Comparison of ENCODE assay signal across 24 mouse cellular contexts in genomic region chr4:137991240-137991639, GRCm38 (mm10).
"Had no signal": no experiment of that assay in that cellular context is flagged by ENCODE, and none has a peak within 500 bp of the region (broad histone marks: within the 10 kb centered on the region; RNA-seq: fewer than 3 reads in every experiment).

No protein-coding gene starts in this region.

- DNase-seq: gastrocnemius, postnatal 10 days; gastrocnemius, postnatal 36 days; heart, adult 2 months; heart, postnatal 14 days; heart, postnatal 36 days; kidney, adult 18-20 months; kidney, adult 8-10 months; kidney, postnatal 14 days; kidney, postnatal 36 days; layer of hippocampus, adult 9-11 months; layer of hippocampus, postnatal 36 days; left cerebral cortex, postnatal 4 days had no signal

- H3K36me3 ChIP-seq: heart, embryonic 15.5 days; hindbrain, embryonic 13.5 days; hindbrain, embryonic 15.5 days had no signal

- H3K4me3 ChIP-seq: heart, adult 2 months; heart, embryonic 13.5 days; heart, embryonic 15.5 days; hindbrain, embryonic 13.5 days; hindbrain, embryonic 15.5 days; limb, embryonic 13.5 days; limb, embryonic 15.5 days; liver, embryonic 12.5 days had no signal

- H3K4me2 ChIP-seq: heart, embryonic 11.5 days; heart, embryonic 13.5 days; heart, embryonic 15.5 days; hindbrain, embryonic 13.5 days; hindbrain, embryonic 15.5 days; limb, embryonic 13.5 days; limb, embryonic 15.5 days; liver, embryonic 12.5 days had no signal

- H3K9ac ChIP-seq: heart, embryonic 13.5 days; heart, embryonic 15.5 days; hindbrain, embryonic 13.5 days; hindbrain, embryonic 15.5 days; limb, embryonic 13.5 days; limb, embryonic 15.5 days; liver, embryonic 12.5 days; liver, embryonic 14.5 days had no signal

- H3K27ac ChIP-seq: heart, adult 2 months; heart, embryonic 13.5 days; heart, embryonic 15.5 days; hindbrain, embryonic 13.5 days; hindbrain, embryonic 15.5 days; hindbrain, postnatal 0 days; kidney, postnatal 0 days; limb, embryonic 13.5 days; limb, embryonic 15.5 days; liver, embryonic 12.5 days; liver, embryonic 14.5 days had no signal

- H3K9me3 ChIP-seq: heart, embryonic 13.5 days; heart, embryonic 15.5 days; hindbrain, embryonic 13.5 days; hindbrain, embryonic 15.5 days; limb, embryonic 13.5 days; limb, embryonic 15.5 days; liver, embryonic 12.5 days had no signal

- ATAC-seq: hindbrain, postnatal 0 days; intestine, embryonic 16.5 days; liver, embryonic 12.5 days had no signal

- H3K27me3 ChIP-seq: heart, embryonic 15.5 days; hindbrain, embryonic 13.5 days; hindbrain, embryonic 15.5 days had no signal
